Mouse (Mus musculus) heart, adult 18-20 months (tissue): ENCODE data around the gene Tomm6. TPM values are rescaled to one million over a fixed set of nuclear protein-coding genes. Genes with fewer than 3 reads are reported as not detected.

Source experiments
- DNase-seq, 2 experiments: peaks; one replicate each; pipeline ENCODE4 v3.0.0; 2021 to 2022; ENCODE audit warnings: mixed read lengths in 1 of 2
- total RNA-seq, 2 experiments: library from RNA; stranded (reverse); gene quantifications; 2 replicates each; pipeline ENCODE4 v1.2.3; 2021

Tomm6 gene
- total RNA-seq, 2 experiments from 2014 or later, result 118 to 129 TPM

- no peak for DNase-seq
These were observed 36.2 kb downstream of the Tomm6 start for GRCm38 (mm10) chr17:47651953-47652352.

GRCm38 (mm10) chr17:47648966-47649365 is 39.2 kb downstream of the Tomm6 start:
- no peak for DNase-seq

- DNase-seq, result peak; percentile 39 to 66
These were observed 41.5 kb downstream of the Tomm6 start for GRCm38 (mm10) chr17:47646683-47647082.

- DNase-seq, result no peak
These were observed 45.2 kb downstream of the Tomm6 start for GRCm38 (mm10) chr17:47642992-47643391.

Other genes starting within 250 kb of the Tomm6 start
- gene Taf8, start 186.1 kb downstream of the Tomm6 start, total RNA-seq, result 10 to 100 TPM; 10.2 to 10.4 TPM
- gene Ccnd3, start 183.3 kb downstream of the Tomm6 start, total RNA-seq, result 10 to 100 TPM; 83.3 to 87.1 TPM
- 10 to 100 TPM; 13.5 to 16.5 TPM for gene Bysl, start 76.9 kb downstream of the Tomm6 start, total RNA-seq
- gene Med20, start 76.8 kb downstream of the Tomm6 start, total RNA-seq, result 10 to 100 TPM; 19.0 to 19.5 TPM
- 1 to 10 TPM; 1.9 to 3.4 TPM for gene Gm20517, start 76.8 kb downstream of the Tomm6 start, total RNA-seq
- gene Usp49, start 57.7 kb downstream of the Tomm6 start, total RNA-seq, result 1 to 10 TPM; 1.4 to 3.7 TPM
- gene Frs3, start 644 bp upstream of the Tomm6 start, total RNA-seq, result 1 to 10 TPM; 4.6 to 5.4 TPM
- gene Gm21981, start 6.1 kb upstream of the Tomm6 start, total RNA-seq, result under 1 TPM; 0.40 to 0.75 TPM
- gene Prickle4, start 6.3 kb upstream of the Tomm6 start, total RNA-seq, result 1 to 10 TPM; 4.3 to 5.1 TPM
- not detected for gene Pgc, start 38.5 kb upstream of the Tomm6 start, total RNA-seq
- gene Tfeb, start 48.6 kb upstream of the Tomm6 start, total RNA-seq, result 10 to 100 TPM; 35.0 to 40.0 TPM
- gene Mdfi, start 146.3 kb upstream of the Tomm6 start, total RNA-seq, result 1 to 10 TPM in 1 of 2 experiments, under 1 TPM in 1; 0.40 to 1.3 TPM
- gene Foxp4, start 236.3 kb upstream of the Tomm6 start, total RNA-seq, result 10 to 100 TPM in 1 of 2 experiments, 1 to 10 TPM in 1; 8.5 to 12.2 TPM